Mouse (Mus musculus): ENCODE data around the gene Rnd2.
"Not testable (repeated sequence)": the region's sequence is repeated elsewhere in the genome, so short reads cannot be mapped to it uniquely, and the experiment has no call there.

The Rnd2 gene

DNA sequence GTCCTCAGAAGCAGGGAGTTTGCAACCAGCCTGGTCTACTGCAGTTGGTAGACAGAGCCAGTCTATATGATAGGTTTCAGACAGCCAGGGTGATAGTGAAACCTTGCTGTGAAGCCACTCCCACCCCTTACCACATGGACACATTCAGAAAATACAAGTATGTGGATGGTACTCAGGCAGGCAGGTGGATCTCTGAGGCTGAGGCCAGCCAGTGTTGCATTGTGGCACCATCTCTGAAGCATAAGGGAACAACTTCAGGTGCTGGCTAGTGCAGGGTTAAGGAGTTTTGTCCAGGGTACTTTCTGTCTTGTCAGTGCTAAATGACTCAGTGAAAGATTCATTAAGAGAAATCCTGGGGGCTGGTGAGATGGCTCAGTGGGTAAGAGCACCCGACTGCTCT lies 18.5 kb upstream of the Rnd2 start:
- ATAC-seq (ENCODE audit: insufficient number of reproducible peaks, low FRiP score, low TSS enrichment) = no peak

DNA sequence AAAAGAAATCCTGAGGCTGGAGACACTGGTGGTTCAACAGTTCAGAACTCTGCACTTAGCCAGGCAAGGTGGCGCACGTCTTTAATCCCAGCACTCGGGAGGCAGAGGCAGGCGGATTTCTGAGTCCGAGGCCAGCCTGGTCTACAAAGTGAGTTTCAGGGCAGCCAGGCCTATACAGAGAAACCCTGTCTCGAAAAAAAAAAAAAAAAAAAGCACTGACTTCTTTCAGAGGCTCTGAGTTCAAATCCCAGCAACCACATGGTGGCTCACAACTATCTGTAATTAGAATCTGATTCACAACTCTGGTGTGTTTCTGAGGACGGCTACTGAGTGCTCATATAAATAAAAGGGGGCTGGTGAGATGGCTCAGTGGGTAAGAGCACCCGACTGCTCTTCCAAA lies 17.9 kb upstream of the Rnd2 start:
- not testable (repeated sequence) for ATAC-seq (ENCODE audit: insufficient number of reproducible peaks, low FRiP score, low TSS enrichment)

DNA sequence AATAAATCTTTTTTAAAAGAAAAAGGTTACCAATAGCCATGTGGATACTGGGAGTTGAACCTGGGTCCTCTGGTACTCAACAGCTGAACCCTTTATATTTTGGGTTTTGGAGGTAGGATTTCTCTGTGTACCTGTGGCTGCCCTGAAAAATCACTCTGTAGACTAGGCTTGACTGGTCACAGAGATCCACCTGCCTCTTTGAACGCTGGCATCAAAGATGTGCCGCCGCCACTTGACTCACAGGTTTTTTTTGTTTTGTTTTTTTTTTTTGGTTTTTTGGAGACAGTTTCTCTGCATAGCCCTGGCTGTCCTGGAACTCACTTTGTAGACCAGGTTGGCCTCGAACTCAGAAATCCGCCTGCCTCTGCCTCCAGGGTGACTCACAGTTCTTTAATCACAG lies 17.0 kb upstream of the Rnd2 start:
- no peak for ATAC-seq (ENCODE audit: insufficient number of reproducible peaks, low FRiP score, low TSS enrichment)

DNA sequence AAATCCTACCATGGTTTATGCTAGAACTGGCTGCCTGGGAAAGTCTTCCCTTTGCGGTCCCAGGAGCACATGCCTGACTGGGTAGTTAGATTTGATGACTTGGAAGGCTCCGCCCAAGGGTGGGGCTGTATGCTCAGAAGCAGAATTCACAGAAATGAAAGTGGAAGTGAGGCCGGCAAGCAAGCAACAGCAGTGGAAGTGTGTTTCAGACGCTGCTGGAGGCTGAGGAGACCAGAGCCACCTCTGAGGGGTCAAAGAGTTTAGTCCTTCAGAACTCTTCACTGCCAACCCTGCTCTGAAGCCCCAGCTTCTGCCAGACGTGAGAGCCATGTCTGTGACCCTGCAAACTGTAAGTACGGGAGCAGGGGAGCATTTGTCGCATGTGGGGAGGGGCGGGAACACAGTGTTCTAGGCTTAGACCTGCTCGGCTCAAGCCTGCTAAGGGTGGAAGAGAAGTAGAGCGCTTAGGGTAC lies 16.5 kb upstream of the Rnd2 start, which contains the start of gene Ifi35:
Gene Ifi35, plus strand, starts transcription at position 134 of the 473 bp plus-strand sequence.
- ATAC-seq (ENCODE audit: insufficient number of reproducible peaks, low FRiP score, low TSS enrichment) = no peak

DNA sequence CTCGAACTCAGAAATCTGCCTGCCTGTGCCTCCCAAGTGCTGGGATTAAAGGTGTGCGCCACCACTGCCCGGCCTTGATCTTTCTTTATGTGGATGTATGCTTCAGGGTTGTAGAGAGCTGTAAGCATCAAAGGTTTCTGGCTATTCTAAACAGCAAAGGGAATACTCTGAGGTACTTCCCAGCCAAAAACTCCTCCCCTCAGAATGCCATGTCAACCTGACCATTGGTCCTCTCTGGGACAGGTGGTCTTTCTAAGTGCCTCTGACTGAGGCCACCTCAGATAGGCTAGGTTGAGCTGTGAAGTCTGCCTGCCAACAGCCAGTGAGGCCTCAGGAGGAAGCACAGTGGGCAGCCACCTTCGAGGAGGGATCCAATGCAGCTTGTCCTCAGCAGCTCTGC lies 15.9 kb upstream of the Rnd2 start:
- ATAC-seq (ENCODE audit: insufficient number of reproducible peaks, low FRiP score, low TSS enrichment) = no peak

DNA sequence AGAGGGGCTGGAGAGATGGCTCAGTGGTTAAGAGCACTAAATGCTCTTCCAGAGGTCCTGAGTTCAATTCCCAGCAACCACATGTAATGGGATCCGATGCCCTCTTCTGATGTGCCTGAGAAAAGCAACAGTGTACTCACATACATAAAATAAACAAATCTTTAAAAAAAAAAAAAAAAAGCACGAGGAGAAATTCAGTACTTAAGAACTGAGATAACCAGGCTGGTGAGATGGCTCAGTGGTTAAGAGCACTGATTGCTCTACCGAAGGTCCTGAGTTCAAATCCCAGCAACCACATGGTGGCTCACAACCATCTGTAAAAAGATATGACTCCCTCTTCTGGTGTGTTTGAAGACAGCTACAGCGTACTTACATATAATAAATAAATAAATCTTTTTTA lies 15.2 kb upstream of the Rnd2 start:
- not testable (repeated sequence) for ATAC-seq (ENCODE audit: insufficient number of reproducible peaks, low FRiP score, low TSS enrichment)

DNA sequence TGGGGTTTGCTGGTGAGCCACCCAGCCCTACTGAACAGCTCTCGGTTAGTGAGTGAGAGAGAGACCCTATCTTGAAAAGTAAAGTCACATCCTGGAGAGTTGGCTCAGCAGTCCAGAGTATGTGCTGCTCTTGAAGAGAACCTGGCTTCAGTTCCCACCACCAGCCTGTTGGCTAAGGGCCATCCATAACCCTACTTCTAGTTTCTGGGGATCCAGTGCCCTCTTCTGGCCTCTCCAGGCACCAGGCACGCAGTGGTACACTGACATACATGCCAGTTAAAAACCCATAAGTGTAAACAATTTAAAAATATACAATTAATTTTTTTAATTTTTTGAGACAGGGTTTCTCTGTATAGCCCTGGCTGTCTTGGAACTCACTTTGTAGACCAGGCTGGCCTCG lies 14.4 kb upstream of the Rnd2 start:
- ATAC-seq (ENCODE audit: insufficient number of reproducible peaks, low FRiP score, low TSS enrichment) = no peak

DNA sequence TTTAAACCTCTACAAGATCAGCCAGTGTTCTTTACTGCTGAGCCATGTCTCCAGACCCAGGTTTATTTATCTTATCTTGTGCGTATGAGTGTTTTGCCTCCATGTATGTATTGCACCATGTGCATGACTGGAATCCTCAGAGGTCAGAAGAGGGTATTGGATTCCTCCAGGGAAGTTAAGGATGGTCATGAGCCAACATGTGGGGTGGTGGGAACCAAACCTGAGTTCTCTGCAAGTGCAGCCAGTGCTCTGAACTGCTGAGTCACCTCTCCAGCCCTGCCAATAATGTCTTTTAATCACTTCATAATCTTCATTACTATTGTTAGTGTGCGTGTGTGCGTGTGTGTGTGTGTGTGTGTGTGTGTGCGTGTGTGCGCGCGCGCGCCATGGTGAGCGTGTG lies 13.3 kb upstream of the Rnd2 start:
- ATAC-seq (ENCODE audit: insufficient number of reproducible peaks, low FRiP score, low TSS enrichment) = no peak

DNA sequence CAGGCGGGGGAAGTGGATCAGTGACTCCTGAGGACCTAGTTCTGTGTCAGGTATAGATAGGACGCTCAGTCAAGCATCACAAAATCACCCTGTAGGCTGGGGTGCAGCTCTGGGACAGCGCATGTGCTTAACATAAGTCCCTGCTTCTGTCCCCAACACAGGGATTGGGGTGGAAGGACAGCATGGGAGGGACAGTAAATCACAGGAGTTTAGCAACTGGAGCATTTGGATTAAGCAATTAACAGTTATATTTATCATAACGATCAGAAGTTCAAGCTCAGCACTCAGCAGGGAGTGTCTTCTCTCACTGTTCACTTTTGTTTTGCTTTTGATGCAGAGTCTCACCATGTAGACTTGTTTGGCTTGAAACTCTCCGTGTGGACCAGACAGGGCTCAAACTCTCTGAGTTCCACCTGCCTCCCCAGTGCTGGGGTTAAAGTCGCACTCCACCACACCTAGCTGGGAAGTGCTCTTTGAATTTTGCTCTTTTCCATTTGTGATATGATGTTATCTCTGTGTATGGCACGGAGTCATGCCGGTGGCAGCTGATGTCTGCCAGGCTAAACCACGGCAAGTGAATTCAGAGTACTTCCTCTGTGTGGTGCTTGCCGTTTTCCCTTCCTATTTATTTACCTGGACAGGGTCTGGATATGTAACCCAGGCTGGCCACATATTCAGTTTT lies 12.6 kb upstream of the Rnd2 start:
- ATAC-seq (ENCODE audit: insufficient number of reproducible peaks, low FRiP score, low TSS enrichment) = no peak

DNA sequence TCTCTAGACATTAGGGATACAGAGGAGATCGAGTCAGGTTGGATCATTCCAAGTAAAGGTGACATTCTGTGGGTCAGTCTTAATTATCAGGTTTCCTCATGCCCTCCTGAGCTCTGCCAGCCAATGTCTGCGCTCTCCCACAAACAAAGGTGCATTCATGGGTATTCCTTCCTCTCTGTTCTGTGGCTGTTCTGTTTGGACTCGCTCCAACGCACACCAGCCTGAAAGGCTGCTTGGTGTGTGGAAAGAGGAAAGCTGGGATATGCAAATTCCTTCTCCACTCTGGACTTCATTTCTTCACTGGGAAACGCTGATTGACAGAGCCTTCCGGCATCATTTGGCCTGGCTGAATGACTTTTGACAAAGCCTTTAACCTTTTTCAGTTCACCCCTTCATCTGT lies 10.1 kb upstream of the Rnd2 start:
- no peak for ATAC-seq (ENCODE audit: insufficient number of reproducible peaks, low FRiP score, low TSS enrichment)

DNA sequence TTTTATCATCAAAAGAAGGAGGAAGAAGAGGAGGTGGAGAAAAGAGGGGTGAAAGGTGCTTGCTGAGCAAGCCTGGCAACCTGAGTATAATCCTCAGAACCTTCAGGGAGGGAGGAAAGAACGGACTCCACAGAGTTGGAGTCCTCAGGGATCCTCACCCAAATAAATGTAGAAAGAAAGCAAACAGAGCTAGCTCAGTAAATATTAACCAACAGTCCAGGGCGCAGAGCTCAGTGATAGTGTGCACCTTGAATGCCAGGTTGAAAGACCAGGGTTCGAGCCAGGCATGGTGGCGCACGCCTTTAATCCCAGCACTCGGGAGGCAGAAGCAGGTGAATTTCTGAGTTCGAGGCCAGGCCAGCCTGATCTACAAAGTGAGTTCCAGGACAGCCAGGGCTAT lies 9.2 kb upstream of the Rnd2 start:
- ATAC-seq (ENCODE audit: insufficient number of reproducible peaks, low FRiP score, low TSS enrichment) = no peak

DNA sequence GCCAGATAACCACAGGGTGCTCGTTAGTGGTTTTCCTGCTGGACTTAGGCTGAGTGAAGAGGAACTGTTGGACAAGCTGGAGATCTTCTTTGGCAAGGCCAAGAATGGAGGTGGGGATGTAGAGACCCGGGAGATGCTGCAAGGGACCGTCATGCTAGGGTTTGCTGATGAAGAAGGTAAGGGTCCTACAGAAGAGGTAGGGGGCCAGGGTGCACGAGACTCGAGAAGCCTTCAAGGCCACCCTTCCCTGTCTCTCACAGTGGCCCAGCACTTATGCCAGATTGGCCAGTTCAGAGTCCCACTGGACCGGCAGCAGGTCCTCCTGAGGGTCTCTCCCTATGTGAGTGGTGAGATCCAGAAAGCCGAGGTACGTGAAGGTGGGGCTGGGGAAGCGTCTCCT lies 7.2 kb upstream of the Rnd2 start:
- ATAC-seq (ENCODE audit: insufficient number of reproducible peaks, low FRiP score, low TSS enrichment) = no peak

DNA sequence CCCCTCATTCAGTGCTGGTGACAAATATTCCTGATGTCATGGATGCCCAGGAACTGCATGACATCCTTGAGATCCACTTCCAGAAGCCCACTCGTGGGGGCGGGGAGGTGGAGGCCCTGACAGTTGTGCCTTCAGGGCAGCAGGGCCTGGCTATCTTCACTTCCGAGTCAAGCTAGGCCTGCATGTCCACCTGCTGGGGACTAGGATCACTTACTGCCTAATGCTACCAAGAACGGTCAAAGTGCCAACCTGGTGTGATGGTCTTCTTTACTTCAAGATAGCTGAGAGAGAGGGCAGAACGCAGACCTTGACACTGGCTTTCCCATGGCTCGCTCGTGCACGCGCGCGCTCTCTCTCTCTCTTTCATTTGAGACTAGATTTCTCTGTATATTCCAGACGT lies 6.6 kb upstream of the Rnd2 start:
- ATAC-seq (ENCODE audit: insufficient number of reproducible peaks, low FRiP score, low TSS enrichment) = no peak

DNA sequence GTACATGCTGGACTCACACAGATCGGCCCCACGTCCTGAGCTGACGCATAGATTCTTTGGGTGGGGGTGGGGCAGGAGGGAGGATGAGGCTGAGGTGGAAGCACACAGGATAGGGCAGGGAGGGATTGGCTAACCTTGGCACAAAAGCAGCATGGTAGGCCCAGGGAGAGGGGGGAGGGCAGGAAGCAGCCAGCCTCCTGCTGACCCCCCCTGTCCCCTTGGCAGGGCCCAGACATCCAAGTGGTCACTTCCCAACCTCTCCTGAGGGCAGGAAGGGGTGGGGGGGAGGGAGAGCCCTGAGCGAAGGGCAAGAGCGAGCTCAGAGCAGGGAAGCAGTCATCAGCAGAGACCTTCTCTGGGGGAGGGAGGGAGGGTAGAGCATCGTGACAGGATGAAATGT lies 5.1 kb upstream of the Rnd2 start:
- no peak for ATAC-seq (ENCODE audit: insufficient number of reproducible peaks, low FRiP score, low TSS enrichment)

DNA sequence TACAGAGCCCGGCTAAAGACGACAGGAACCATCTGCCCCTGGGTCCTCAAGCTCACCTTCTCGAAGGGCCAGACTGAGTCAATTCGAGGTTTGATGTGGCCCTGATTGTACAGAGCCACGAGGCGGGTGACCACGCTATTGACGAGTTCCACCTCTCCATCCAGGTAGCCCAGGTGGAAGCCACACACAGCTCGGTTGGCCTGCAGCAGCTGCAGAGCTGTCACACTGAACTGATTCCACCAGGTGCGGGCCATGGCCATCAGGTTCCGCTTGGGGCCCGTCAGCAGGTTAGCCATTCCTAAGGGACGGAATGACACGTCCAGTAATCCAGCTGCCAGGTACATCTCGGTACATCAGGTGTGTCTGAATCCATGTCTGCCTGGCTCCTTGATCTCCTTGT lies 4.5 kb upstream of the Rnd2 start:
- ATAC-seq (ENCODE audit: insufficient number of reproducible peaks, low FRiP score, low TSS enrichment) = no peak

DNA sequence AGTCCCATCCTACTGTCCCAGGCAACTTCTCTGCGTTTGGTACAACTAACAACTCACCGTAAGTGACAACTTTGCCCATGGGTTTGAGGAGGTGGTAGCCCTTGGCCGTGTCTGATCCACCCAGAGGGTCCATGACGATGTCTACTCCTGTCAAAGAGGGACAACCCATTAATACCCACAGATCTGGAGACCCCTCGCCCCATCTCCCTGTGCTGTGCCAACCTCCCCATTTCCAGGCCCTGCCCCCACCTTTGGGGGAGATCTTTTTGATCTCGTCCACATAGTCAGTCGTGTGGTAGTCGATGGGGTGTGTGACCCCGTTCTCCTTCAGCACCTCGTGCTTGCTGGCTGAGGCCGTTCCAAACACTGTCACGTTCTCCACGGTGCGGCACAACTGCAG lies 2.7 kb upstream of the Rnd2 start:
- ATAC-seq (ENCODE audit: insufficient number of reproducible peaks, low FRiP score, low TSS enrichment) = no peak

DNA sequence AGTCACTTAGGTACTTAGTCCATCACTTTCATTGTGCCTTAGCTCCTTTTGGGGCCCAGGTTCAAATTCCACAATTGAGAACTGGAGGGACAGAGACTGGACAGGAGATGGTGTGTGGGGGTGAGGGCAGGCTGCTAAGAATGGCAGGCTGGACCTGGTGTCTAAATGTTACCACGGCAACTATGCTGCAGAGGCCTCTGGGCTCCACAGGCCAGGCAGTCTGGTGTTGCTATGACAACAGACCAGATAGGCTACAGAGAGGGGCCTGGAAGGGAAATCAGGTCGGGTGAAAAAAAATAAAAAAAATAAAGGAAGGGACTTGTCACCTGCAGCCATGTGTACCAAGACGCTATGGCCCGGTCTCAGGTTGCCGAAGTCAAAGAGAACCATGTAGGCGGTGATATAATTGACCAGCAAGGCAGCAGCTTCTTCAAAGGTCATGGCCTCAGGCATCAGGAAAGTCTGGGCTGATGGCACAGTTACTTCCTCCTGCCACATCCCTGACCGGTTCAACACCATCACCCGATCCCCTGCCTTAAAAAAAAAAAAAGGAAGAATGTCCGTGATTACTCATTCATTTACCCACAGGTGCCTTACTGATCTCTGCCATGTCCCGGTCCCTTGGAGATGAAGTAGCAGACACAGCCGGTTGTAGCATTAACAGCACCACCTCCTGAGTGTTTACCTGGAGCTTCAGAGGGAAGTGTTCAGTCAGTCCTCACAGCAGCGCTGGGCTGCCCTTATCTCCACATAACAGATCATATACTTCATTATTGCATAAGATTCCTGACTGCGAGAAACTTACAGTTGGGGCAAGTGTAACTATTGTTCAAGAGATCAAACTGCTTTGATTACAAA lies 2.0 kb upstream of the Rnd2 start:
- ATAC-seq (ENCODE audit: insufficient number of reproducible peaks, low FRiP score, low TSS enrichment) = no peak

DNA sequence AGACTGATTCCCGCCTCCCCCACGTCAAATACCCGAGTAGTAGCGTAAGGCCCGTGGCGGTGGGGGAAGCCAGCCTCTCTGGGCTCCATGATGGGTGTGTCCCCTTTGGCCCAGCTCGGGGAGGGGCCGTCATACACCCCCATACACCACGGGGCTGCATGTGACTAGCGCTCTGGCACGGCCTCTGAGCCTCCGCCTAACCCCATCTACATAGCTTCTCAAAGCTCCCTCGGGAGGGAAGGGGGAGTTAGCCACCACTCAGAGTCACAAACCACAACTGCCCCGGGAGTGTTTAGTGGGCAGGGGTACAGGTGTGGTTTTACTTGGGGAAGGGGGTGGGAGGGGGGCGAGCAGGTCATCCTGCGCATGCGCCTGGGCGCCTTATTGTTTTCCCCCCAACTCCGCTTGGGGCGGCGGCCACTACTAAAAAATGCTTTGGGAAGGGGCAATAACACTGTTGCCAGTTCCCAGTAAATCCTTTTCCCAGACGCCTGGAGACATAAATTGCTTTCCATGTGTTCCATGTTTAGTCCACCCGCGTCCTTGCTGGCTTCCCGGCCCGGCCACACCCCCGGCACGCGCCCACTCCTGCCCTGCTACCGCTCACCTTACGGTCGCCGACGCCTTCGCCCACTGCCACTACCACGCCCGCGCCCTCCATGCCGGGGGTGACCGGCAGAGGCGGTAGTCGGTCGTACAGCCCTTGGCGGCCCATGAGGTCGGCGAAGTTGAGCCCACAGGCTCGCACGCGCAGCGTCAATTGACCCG lies 486 bp downstream of the Rnd2 start:
- ATAC-seq (ENCODE audit: insufficient number of reproducible peaks, low FRiP score, low TSS enrichment) = no peak

DNA sequence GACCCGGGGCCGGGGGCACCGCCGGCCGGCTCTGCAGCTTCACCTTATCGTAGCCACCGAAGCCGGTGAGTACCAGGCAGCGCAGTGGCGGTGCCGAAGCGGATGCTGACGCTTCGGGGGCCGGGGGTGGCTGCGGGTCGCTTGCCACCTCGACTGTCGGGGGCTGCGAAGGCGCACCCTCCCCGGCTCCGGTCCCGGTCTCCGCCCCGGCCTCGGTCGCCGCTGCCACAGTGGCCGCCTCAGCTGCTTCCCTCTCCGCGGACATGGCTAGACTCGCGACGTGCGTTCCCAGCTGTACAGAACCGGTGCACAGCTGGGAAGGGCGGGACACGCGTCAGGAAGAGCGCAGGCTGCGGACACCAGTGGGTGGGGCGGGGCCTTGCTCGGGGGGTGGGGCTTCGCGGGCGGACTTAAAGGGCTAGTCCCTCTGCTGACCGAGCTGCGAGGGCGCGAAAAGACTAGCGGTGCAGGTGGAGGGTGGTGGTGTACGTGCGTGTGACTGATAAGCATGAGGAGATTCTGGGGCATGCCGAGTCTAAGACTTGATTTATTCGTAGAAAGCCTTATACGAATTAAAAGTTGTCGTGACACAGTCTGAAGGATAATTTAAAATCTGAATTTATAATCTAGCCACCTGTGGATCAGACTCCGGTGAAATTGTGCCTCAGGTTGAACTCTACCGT lies 1.2 kb downstream of the Rnd2 start, which contains the start of gene Vat1:
Gene Vat1, minus strand, starts transcription at position 362 of the 683 bp plus-strand sequence.
- no peak for ATAC-seq (ENCODE audit: insufficient number of reproducible peaks, low FRiP score, low TSS enrichment)

DNA sequence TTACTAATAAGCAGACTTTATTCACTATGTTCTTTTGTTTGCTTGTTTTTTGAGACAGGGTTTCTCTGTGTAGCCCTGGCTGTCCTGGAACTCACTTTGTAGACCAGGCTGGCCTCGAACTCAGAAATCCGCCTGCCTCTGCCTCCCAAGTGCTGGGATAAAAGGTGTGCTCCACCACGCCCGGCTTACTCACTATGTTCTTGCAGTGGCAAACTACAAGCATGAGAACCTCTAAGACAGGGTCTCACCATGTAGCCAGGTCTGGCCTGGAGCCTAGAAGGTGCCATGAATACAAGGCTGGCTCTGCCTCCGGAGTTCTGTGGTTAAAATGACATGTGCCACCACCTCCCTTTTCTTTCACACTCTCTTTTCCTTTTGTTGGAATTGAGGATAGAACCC lies 1.8 kb downstream of the Rnd2 start:
- ATAC-seq (ENCODE audit: insufficient number of reproducible peaks, low FRiP score, low TSS enrichment) = not testable (repeated sequence)

All from cerebellum, adult (tissue).